Mouse (Mus musculus): ENCODE measurements at regions not wholly inside any gene's neighbourhood (a gene's known extent, or its start where the extent isn't known, plus 50 kb on each side); places are given as distances from the start of the nearest gene placed in this dataset.

DNA sequence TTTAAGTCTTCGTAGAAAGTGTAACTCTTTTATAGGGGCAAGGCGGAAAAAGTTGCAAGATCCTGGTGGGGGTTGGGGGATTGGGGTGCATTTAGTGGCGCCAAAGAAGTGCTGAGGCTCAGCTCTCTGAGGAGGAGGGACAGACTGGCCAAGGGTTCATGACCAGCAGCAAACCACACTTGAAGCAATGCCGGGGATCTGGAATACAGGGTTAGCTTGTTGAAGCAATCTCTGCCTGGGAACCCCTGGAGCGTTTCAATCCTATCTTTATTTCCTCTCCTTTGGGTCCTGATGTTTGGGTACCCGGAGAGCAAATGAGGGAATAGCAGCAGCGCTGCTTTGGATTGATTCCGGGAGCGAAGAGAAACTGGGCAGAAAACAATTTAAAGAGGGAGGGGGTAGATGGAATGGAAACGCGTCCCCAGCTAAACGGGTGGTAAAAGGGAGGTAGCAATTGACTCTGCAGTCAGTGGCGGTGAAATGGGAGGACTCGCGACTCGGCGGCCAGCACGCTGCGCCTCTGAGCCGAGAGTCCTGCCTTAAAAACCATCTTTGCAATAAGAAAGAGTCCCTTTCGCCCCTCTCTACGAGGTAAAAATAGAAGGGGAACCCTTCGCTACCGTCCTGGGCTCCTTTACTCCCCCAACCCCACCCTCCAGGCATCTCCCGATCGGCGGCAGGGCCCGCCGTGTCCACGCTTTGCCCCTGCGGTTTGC is 86.5 kb downstream of the Nr2f2 start:
- no peak for TF ChIP-seq POLR2A (IDR thresholded peaks at IDR 0.05; ENCODE audit: borderline replicate concordance, extremely low read depth, insufficient read depth, insufficient read length, poor library complexity, severe bottlenecking)
- no peak for TF ChIP-seq CTCF (IDR thresholded peaks at IDR 0.05; ENCODE audit: borderline replicate concordance, extremely low read depth, insufficient read depth, insufficient read length)
